Mouse (Mus musculus) hindbrain, embryonic 16.5 days (tissue): ENCODE data around the gene Sphkap. TPM values are rescaled to one million over a fixed set of nuclear protein-coding genes. Genes with fewer than 3 reads are reported as not detected.
A peak's percentile ranks its signal among the peaks of the same experiment; 100 is the strongest.

Experiments
- ATAC-seq: fragments of 200-750 bp; cut with Nextera tagmentation; 2 replicates; pipeline ENCODE4 v1.8.0; 2017; ENCODE audit warnings: moderate TSS enrichment, moderate library complexity
- H3K27ac ChIP-seq: fragments of 300-500 bp; sonication (generic); 2 replicates; pipeline ENCODE4 v1.5.1; 2014; ENCODE audit warnings: low read depth, mild to moderate bottlenecking, control low read depth, low read length, moderate library complexity
- H3K27me3 ChIP-seq: fragments of 300-500 bp; sonication (generic); replicated peaks from 2 replicates; pipeline ENCODE4 v1.6.1; 2014; ENCODE audit warnings: low read length; ENCODE audit not compliant: control insufficient read depth, insufficient read depth
- H3K36me3 ChIP-seq: fragments of 300-500 bp; sonication (generic); 2 replicates; pipeline ENCODE4 v1.6.1; 2014; ENCODE audit warnings: mild to moderate bottlenecking, low read length, moderate library complexity, mixed read lengths; ENCODE audit not compliant: control insufficient read depth, insufficient read depth
- H3K4me1 ChIP-seq: fragments of 300-500 bp; sonication (generic); 2 replicates; pipeline ENCODE4 v1.6.1; 2014; ENCODE audit warnings: low read depth, low read length; ENCODE audit not compliant: control insufficient read depth, insufficient read depth
- H3K4me2 ChIP-seq: fragments of 300-500 bp; sonication (generic); 2 replicates; pipeline ENCODE4 v1.6.1; 2014; ENCODE audit warnings: mild to moderate bottlenecking, low read length, control low read depth, moderate library complexity
- H3K4me3 ChIP-seq: fragments of 300-500 bp; sonication (generic); 2 replicates; pipeline ENCODE4 v1.5.1; 2014; ENCODE audit warnings: mild to moderate bottlenecking, low read length, control low read depth, moderate library complexity
- H3K9ac ChIP-seq: fragments of 300-500 bp; sonication (generic); 2 replicates; pipeline ENCODE4 v1.6.1; 2014; ENCODE audit warnings: low read depth, mild to moderate bottlenecking, control low read depth, low read length, moderate library complexity
- H3K9me3 ChIP-seq: fragments of 300-500 bp; sonication (generic); 2 replicates; pipeline ENCODE4 v1.6.1; 2014; ENCODE audit warnings: mild to moderate bottlenecking, low read length, moderate library complexity; ENCODE audit not compliant: control insufficient read depth
- WGBS: fragments of 180-500 bp; shearing (Covaris S2); extraction: QIAGEN DNeasy Blood & Tissue Kit; methylation state at CpG from one replicate; pipeline ENCODE4 v1.1.7; 2014; 5-methylcytosine and 5-hydroxymethylcytosine counted together
- polyA plus RNA-seq: library from polyadenylated mRNA; unstranded; fragments of >200 nt; fragmentation: Nextera tagmentation; extraction: Ambion mirVana; gene quantifications from 2 replicates; pipeline ENCODE4 v1.2.1, GENCODE M21; 2015

Gene Sphkap
- polyA plus RNA-seq, 1 experiment from 2014 or later, result 22.1 TPM

DNA sequence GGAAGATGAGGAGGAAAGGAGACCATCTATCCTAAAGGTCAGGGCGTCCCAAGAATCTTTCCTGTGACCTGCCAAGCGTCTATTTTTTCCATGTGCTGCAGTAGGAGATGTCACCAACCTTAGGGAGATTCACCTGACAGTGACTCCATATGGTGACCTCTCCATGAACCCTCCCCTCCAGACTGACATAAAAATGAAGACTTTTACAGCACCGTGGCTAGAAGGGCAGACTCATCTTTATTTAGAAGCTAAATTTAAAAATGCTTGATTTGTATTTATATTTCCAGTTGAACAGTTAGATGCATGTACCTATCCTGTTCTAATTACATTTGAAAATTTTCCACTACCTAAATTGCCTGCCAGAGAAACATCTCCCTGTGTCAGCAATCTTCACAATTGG, 180.1 kb downstream of the Sphkap start:
- no peak overlapping the region for H3K27ac ChIP-seq
- no peak overlapping the region for H3K4me2 ChIP-seq
- no peaks in the 10 kb centered on the region for H3K9me3 ChIP-seq
- H3K9ac ChIP-seq, result no peak overlapping the region
- H3K27me3 ChIP-seq, result no peaks in the 10 kb centered on the region
- H3K4me1 ChIP-seq, result no peaks in the 10 kb centered on the region
- no peaks in the 10 kb centered on the region for H3K36me3 ChIP-seq
- no peak for ATAC-seq
- H3K4me3 ChIP-seq, result no peak overlapping the region
- 77% methylated on average over 3 of the region's 3 CpGs for WGBS

DNA sequence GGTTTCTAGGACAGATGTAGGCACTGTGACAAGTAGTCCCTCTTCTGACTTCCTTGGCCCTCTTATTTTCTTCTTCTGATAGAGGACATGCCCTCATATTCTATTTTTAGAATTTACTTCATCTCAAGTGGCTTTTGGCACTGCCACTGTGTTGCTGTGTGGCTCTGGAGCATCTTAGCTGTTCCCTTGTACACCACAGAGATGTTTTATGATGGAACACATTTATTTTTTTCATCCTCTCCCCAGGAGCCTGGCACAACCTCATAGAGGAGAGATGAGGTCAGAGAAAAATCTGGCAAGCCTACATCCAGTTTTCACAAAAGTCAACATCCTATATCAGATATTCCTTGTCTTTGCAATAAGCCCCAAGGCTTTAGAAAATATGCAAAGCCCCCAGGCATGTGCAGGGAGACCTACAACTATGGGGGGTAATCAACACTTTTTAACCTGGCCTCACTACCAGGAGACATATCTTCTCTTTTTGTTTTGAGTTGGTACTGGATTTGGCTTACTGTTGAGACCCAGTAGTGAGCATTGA, 183.5 kb downstream of the Sphkap start:
- H3K27me3 ChIP-seq, result no peaks in the 10 kb centered on the region
- no peak for ATAC-seq
- no peaks in the 10 kb centered on the region for H3K4me1 ChIP-seq
- H3K4me3 ChIP-seq, result no peak overlapping the region
- H3K4me2 ChIP-seq, result no peak overlapping the region
- H3K36me3 ChIP-seq, result no peaks in the 10 kb centered on the region
- no peak overlapping the region for H3K9ac ChIP-seq
- H3K27ac ChIP-seq, result no peak overlapping the region
- peaks cover 2% of the 10 kb centered on the region; the same call in 1 of the 2 replicates for H3K9me3 ChIP-seq

DNA sequence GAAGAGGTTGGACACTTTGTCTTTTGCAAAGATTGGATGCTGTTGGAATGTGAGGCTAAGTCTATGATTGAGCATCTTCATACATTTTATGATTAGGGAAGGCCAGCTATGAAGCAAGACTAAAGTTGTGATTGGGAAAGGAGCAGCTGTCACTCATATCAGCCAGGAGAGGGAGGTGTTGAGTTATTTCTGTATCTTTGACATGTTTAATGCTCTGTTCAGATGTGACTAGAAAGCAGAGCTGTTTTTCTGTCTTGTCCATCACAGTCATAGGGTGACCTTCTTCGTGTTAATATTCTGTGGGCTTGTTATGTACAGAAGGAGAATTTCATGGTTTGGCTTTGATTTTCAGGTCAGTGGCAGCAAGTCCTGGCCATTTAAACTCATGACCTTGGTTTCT, 184.9 kb downstream of the Sphkap start:
- Histone ChIP-seq H3K27ac (no peak overlapping the region), H3K4me3 (no peak overlapping the region), H3K27me3 (no peaks in the 10 kb centered on the region), H3K4me1 (no peaks in the 10 kb centered on the region), H3K4me2 (no peak overlapping the region), H3K36me3 (no peaks in the 10 kb centered on the region), H3K9me3 (peaks cover 2% of the 10 kb centered on the region; the same call in 1 of the 2 replicates), H3K9ac (no peak overlapping the region)
- no peak for ATAC-seq
- 75% methylated on average over 1 of the region's 1 CpGs for WGBS

DNA sequence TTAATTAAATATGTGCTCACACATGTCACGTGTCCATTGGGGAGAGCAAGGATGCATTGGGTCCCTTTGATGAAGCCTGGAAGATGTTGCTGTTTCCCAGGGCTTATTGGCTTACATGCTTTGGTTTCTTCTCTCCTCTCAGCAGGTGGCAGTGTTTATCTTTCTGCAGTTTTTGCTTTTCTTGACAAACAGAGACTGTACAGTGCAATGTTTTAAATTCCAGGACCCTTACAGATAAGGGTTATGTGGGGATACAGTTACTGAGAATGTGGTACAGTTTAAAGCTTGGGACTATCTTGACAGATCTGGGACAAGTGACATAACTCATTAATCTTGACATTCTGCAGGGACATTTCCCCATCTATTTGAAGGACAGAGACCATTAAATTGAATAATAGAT, 189.7 kb downstream of the Sphkap start:
- Histone ChIP-seq H3K4me1 (no peaks in the 10 kb centered on the region), H3K27me3 (no peaks in the 10 kb centered on the region), H3K9ac (no peak overlapping the region), H3K27ac (no peak overlapping the region), H3K9me3 (peaks cover 2% of the 10 kb centered on the region; the same call in 1 of the 2 replicates), H3K4me2 (no peak overlapping the region), H3K36me3 (no peaks in the 10 kb centered on the region), H3K4me3 (no peak overlapping the region)
- peak; percentile 73 for ATAC-seq
- 30% methylated on average over 1 of the region's 1 CpGs for WGBS

DNA sequence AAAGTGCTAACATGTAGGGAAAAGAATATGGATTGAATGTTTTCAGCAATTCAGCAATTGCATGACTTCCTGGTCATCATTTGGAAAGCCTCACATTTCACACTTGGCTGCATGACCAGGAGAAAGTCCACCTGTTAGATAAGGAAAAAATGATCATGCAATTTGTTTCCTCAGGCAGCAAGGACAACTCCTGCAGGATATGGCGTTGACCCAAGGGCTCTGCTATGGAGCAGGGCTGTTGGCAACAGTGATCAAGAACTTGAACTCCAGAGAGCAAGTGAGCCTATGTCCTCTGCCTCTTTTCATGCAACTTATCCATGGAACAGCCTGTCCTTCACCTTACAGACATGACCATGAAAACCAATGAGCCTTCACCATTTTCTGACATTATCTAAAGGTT, 198.0 kb downstream of the Sphkap start:
- Histone ChIP-seq H3K4me2 (no peak overlapping the region), H3K4me3 (no peak overlapping the region), H3K4me1 (no peaks in the 10 kb centered on the region), H3K9me3 (no peaks in the 10 kb centered on the region), H3K36me3 (no peaks in the 10 kb centered on the region), H3K27me3 (no peaks in the 10 kb centered on the region), H3K9ac (no peak overlapping the region), H3K27ac (no peak overlapping the region)
- 87% methylated on average over 1 of the region's 1 CpGs for WGBS
- no peak for ATAC-seq

Other genes starting within 250 kb of the Sphkap start
- 1.7 and 2.3 TPM in 2 replicates for gene Daw1, start 248.4 kb downstream of the Sphkap start, polyA plus RNA-seq